Mouse (Mus musculus) embryonic facial prominence, embryonic 11.5 days (tissue): ENCODE data around the gene Nptn. TPM values are rescaled to one million over a fixed set of nuclear protein-coding genes. Genes with fewer than 3 reads are reported as not detected.

ENCODE experiments used
- ATAC-seq: fragments of 200-750 bp; cut with Nextera tagmentation; replicated peaks from 2 replicates; pipeline ENCODE4 v1.8.0; 2017; ENCODE audit warnings: low read depth; ENCODE audit not compliant: insufficient number of reproducible peaks, low FRiP score, low TSS enrichment
- DNase-seq: peaks from one replicate; pipeline ENCODE4 v3.0.0-alpha.2; 2015; ENCODE audit warnings: low spot score
- H3K27ac ChIP-seq: fragments of 300-500 bp; sonication (generic); replicated peaks from 2 replicates; pipeline ENCODE4 v1.5.1; 2014; ENCODE audit warnings: mild to moderate bottlenecking, low read depth, low read length, control low read depth
- H3K27me3 ChIP-seq: fragments of 300-500 bp; sonication (generic); 2 replicates; pipeline ENCODE4 v1.6.1; 2014; ENCODE audit warnings: mild to moderate bottlenecking, low read length, moderate library complexity, mixed read lengths; ENCODE audit not compliant: control insufficient read depth, insufficient read depth
- H3K36me3 ChIP-seq: fragments of 300-500 bp; sonication (generic); replicated peaks from 2 replicates; pipeline ENCODE4 v1.6.1; 2014; ENCODE audit warnings: low read depth, mild to moderate bottlenecking, low read length, moderate library complexity, mixed read lengths; ENCODE audit not compliant: control insufficient read depth, insufficient read depth
- H3K4me1 ChIP-seq: fragments of 300-500 bp; sonication (generic); 2 replicates; pipeline ENCODE4 v1.6.1; 2014; ENCODE audit warnings: low read length, mixed read lengths; ENCODE audit not compliant: control insufficient read depth, insufficient read depth
- H3K4me2 ChIP-seq: fragments of 300-500 bp; sonication (generic); 2 replicates; pipeline ENCODE4 v1.6.1; 2014; ENCODE audit warnings: low read depth, mild to moderate bottlenecking, control low read depth, low read length, moderate library complexity
- H3K4me3 ChIP-seq: fragments of 300-500 bp; sonication (generic); 2 replicates; pipeline ENCODE4 v1.5.1; 2014; ENCODE audit warnings: low read depth, low read length, control low read depth
- H3K9ac ChIP-seq: fragments of 300-500 bp; sonication (generic); replicated peaks from 2 replicates; pipeline ENCODE4 v1.6.1; 2014; ENCODE audit warnings: mild to moderate bottlenecking, control low read depth, low read length
- H3K9me3 ChIP-seq: fragments of 300-500 bp; sonication (generic); replicated peaks from 2 replicates; pipeline ENCODE4 v1.6.1; 2016; ENCODE audit warnings: mild to moderate bottlenecking, low read length, inconsistent platforms, mixed read lengths; ENCODE audit not compliant: control insufficient read depth
- WGBS: fragments of 180-500 bp; shearing (Covaris S2); extraction: QIAGEN DNeasy Blood & Tissue Kit; methylation state at CpG from one replicate; pipeline ENCODE4 v1.1.7; 2014; 5-methylcytosine and 5-hydroxymethylcytosine counted together
- polyA plus RNA-seq: library from polyadenylated mRNA; unstranded; fragments of >200 nt; fragmentation: Nextera tagmentation; extraction: Ambion mirVana; gene quantifications from 2 replicates; pipeline ENCODE4 v1.2.1, GENCODE M21; 2014

The Nptn gene
- polyA plus RNA-seq, 1 experiment from 2014 or later = 73.6 TPM

GRCm38 (mm10) chr9:58669819-58670218, 87.8 kb downstream of the Nptn start:
- no peak for ATAC-seq

GRCm38 (mm10) chr9:58672474-58672873, 90.4 kb downstream of the Nptn start:
- no peaks in the 10 kb centered on the region for H3K4me1 ChIP-seq
- no peak overlapping the region for H3K4me3 ChIP-seq
- H3K9ac ChIP-seq = no peak overlapping the region
- no peaks in the 10 kb centered on the region for H3K9me3 ChIP-seq
- 55% methylated on average over 4 of the region's 4 CpGs for WGBS
- no peak for ATAC-seq
- no peak for DNase-seq
- no peak overlapping the region for H3K27ac ChIP-seq
- H3K36me3 ChIP-seq = no peaks in the 10 kb centered on the region
- no peaks in the 10 kb centered on the region for H3K27me3 ChIP-seq
- no peak overlapping the region for H3K4me2 ChIP-seq

More at GRCm38 (mm10) chr9:58669819-58670218, 87.8 kb downstream of the Nptn start:
- 86% methylated on average over 6 of the region's 6 CpGs for WGBS
- Histone ChIP-seq H3K4me1 (no peaks in the 10 kb centered on the region), H3K9me3 (no peaks in the 10 kb centered on the region), H3K36me3 (no peaks in the 10 kb centered on the region; the same call in 1 of the 2 replicates), H3K27ac (no peak overlapping the region), H3K4me3 (no peak overlapping the region), H3K4me2 (no peak overlapping the region), H3K9ac (no peak overlapping the region), H3K27me3 (no peaks in the 10 kb centered on the region)
- no peak for DNase-seq

GRCm38 (mm10) chr9:58674736-58675135, 92.7 kb downstream of the Nptn start:
- no peak overlapping the region for H3K4me2 ChIP-seq
- ATAC-seq = no peak
- H3K4me1 ChIP-seq = no peaks in the 10 kb centered on the region
- no peak for DNase-seq
- H3K9me3 ChIP-seq = no peaks in the 10 kb centered on the region
- WGBS = 72% methylated on average over 11 of the region's 11 CpGs
- no peak overlapping the region for H3K27ac ChIP-seq
- H3K36me3 ChIP-seq = no peaks in the 10 kb centered on the region
- no peak overlapping the region for H3K9ac ChIP-seq
- no peak overlapping the region for H3K4me3 ChIP-seq
- H3K27me3 ChIP-seq = no peaks in the 10 kb centered on the region

GRCm38 (mm10) chr9:58675371-58675770, 93.3 kb downstream of the Nptn start:
- 72% methylated on average over 6 of the region's 6 CpGs for WGBS
- Histone ChIP-seq H3K9ac (no peak overlapping the region), H3K27me3 (no peaks in the 10 kb centered on the region), H3K4me3 (no peak overlapping the region), H3K27ac (no peak overlapping the region), H3K4me2 (no peak overlapping the region), H3K9me3 (no peaks in the 10 kb centered on the region), H3K36me3 (no peaks in the 10 kb centered on the region), H3K4me1 (no peaks in the 10 kb centered on the region)
- ATAC-seq = no peak
- no peak for DNase-seq

GRCm38 (mm10) chr9:58681411-58681810, 99.4 kb downstream of the Nptn start:
- H3K4me3 ChIP-seq = no peak overlapping the region
- no peak overlapping the region for H3K27ac ChIP-seq
- no peaks in the 10 kb centered on the region for H3K27me3 ChIP-seq
- H3K9me3 ChIP-seq = no peaks in the 10 kb centered on the region
- no peaks in the 10 kb centered on the region for H3K4me1 ChIP-seq
- H3K36me3 ChIP-seq = no peaks in the 10 kb centered on the region
- no peak for ATAC-seq
- no peak overlapping the region for H3K4me2 ChIP-seq
- no peak for DNase-seq
- WGBS = 61% methylated on average over 2 of the region's 2 CpGs
- no peak overlapping the region for H3K9ac ChIP-seq

GRCm38 (mm10) chr9:58682106-58682505, 100.1 kb downstream of the Nptn start:
- no peaks in the 10 kb centered on the region for H3K4me1 ChIP-seq
- H3K9ac ChIP-seq = no peak overlapping the region
- DNase-seq (no peak), ATAC-seq (no peak)
- H3K9me3 ChIP-seq = no peaks in the 10 kb centered on the region
- H3K4me2 ChIP-seq = no peak overlapping the region
- H3K4me3 ChIP-seq = no peak overlapping the region
- WGBS = 84% methylated on average over 6 of the region's 6 CpGs
- no peaks in the 10 kb centered on the region for H3K36me3 ChIP-seq
- H3K27me3 ChIP-seq = no peaks in the 10 kb centered on the region
- no peak overlapping the region for H3K27ac ChIP-seq

GRCm38 (mm10) chr9:58683372-58683771, 101.3 kb downstream of the Nptn start:
- Histone ChIP-seq H3K27ac (no peak overlapping the region), H3K36me3 (no peaks in the 10 kb centered on the region), H3K27me3 (no peaks in the 10 kb centered on the region), H3K9ac (no peak overlapping the region), H3K4me1 (no peaks in the 10 kb centered on the region), H3K4me3 (no peak overlapping the region), H3K4me2 (no peak overlapping the region), H3K9me3 (no peaks in the 10 kb centered on the region)
- ATAC-seq (no peak), DNase-seq (no peak)
- WGBS = 54% methylated on average over 6 of the region's 6 CpGs

GRCm38 (mm10) chr9:58685290-58685689, 103.2 kb downstream of the Nptn start:
- H3K9ac ChIP-seq = no peak overlapping the region
- H3K4me1 ChIP-seq = no peaks in the 10 kb centered on the region
- 81% methylated on average over 10 of the region's 10 CpGs for WGBS
- no peaks in the 10 kb centered on the region for H3K27me3 ChIP-seq
- no peak overlapping the region for H3K4me3 ChIP-seq
- no peaks in the 10 kb centered on the region for H3K9me3 ChIP-seq
- H3K36me3 ChIP-seq = no peaks in the 10 kb centered on the region
- no peak overlapping the region for H3K27ac ChIP-seq
- no peak for DNase-seq
- no peak for ATAC-seq
- no peak overlapping the region for H3K4me2 ChIP-seq
